Mouse (Mus musculus) ES-E14 (cell line): Measurements from ENCODE around the gene Mgrn1.

Experiments
- CHD2 ChIP-seq: IDR thresholded peaks from 2 replicates; pipeline ENCODE4 v1.6.1; 2014; ENCODE audit warnings: mild to moderate bottlenecking, low read depth, low read length, inconsistent platforms
- HCFC1 ChIP-seq: IDR thresholded peaks from 2 replicates; pipeline ENCODE4 v1.6.1; 2012; ENCODE audit warnings: low read length, inconsistent platforms, borderline replicate concordance; ENCODE audit not compliant: insufficient read depth
- MAFK ChIP-seq: IDR thresholded peaks from 2 replicates; pipeline ENCODE4 v1.6.1; 2014; ENCODE audit warnings: mild to moderate bottlenecking, low read depth, low read length, inconsistent platforms; ENCODE audit not compliant: insufficient read depth
- ZC3H11A ChIP-seq: IDR thresholded peaks from 2 replicates; pipeline ENCODE4 v1.6.1; 2012; ENCODE audit warnings: low read depth, mild to moderate bottlenecking, inconsistent platforms, low read length, borderline replicate concordance
- ZNF384 ChIP-seq: IDR thresholded peaks from 2 replicates; pipeline ENCODE4 v1.6.1; 2012; ENCODE audit warnings: low read depth, low read length, inconsistent platforms

GRCm38 (mm10) chr16:4850361-4850760 is 35.7 kb upstream of the Mgrn1 start:
- TF ChIP-seq MAFK (no peak), CHD2 (no peak), HCFC1 (no peak), ZC3H11A (no peak), ZNF384 (no peak)
